Mouse (Mus musculus): ENCODE measurements at regions not wholly inside any gene's neighbourhood (a gene's known extent, or its start where the extent isn't known, plus 50 kb on each side); places are given as distances from the start of the nearest gene placed in this dataset.

DNA sequence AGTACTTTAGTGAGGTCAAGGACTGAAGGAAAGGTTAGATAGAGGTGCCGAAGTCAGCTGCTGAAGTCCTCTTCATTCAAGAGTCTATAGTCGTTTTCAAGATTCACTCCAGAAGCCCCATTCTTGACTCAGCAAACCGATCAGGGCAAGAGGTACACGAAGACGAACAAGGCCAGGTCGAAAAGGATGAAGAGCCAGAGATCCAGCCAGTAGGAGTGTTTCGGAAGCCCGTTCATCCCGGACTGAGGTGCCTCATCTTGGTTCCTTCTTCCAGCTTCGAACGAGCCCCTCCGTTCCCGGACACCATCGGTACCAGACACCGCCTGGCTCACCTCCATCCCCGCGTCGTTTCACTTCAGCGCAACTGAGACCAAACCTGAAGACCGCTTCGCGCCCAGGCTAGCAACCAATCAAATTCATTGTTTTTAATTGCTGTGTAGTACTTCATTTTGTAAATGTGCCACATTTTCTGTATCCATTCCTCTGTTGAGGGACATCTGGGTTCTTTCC is 412.2 kb upstream of the Gm10488 start:
- ATAC-seq (replicated peaks; ENCODE audit: low FRiP score, poor library complexity, severe bottlenecking) = peak; percentile 83

Data from erythroid progenitor cell, adult 5-6 weeks (primary cell).